Mouse (Mus musculus) embryo, embryonic 10.5 days (tissue): ENCODE results near the gene Mrap2.

Experiments used
- DNase-seq: peaks from one replicate; pipeline ENCODE4 v3.0.0-alpha.2; 2015; ENCODE audit warnings: low spot score

Mrap2 gene

DNA sequence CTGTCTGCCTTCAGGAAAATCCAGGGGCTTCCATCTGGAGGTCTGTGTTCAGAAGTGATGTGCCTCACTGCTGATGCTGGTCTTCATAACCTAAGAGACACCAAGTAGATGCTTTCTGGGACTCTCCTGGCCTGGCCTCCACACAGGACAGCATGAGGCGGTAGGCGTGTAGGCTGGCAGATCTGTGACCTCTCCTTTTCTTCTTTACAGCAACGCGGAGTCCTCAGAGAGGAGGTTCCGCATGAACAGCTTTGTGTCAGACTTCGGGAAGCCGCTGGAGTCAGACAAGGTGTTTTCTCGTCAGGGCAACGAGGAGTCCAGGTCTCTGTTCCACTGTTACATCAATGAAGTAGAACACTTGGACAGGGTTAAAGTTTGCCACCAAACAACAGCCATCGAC is 38.1 kb downstream of the Mrap2 start:
- DNase-seq: no peak

DNA sequence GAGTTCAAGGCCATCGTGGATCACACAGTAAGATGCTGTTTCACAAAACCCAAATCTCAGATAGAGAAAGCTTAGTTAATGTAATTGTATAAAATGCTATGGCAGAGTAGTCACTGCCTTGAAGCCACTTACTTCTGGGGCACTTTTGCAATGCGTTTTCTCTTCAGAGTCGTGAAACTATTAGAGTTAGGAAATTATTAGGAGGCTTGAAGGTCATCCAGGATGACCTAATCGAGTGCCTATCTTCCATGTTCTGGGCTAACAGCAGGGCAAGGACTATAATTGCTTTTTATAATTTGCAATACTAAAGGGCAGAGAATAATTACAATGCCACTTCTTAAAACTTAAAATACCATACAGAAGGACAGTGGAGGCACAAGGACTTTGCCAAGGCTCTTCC is 43.2 kb downstream of the Mrap2 start:
- DNase-seq: no peak

DNA sequence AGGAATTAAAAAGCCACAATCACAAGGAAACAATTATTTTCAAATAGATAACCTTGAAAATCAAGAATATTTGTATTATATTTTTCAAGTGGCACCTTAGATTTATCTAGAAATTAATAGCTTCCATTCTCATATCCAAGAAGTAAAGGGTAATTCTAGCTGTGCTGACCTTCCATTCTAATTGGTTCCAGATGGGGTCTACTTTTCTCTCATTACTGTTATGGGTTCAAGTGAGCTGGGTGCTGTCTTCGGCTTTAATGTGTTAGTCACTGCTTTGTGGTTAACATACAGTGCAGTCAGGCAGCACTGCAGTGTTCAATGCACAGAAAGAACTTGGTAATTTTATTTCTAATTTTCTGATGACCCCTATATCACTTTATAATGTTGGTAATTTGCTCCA is 49.6 kb downstream of the Mrap2 start:
- peak; percentile 12 for DNase-seq

DNA sequence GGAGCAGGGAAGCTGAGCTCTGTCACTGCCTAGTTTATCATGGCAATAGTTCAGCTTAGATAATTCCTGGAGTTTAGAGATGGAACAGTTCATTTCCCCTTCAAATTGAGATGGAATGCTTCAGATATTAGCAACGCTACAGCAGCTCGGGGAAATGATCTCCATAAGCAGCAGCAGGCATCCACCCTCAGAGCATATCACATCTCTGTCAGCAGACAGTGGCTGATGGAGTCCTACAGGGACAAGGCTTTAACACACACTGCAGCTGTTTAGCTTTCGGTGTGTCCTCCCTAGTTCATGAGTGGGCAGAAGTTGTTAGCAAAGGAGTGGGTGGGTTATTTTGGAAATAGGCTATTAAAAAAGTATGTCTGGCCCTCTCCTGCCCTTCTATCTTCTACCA is 53.2 kb downstream of the Mrap2 start:
- DNase-seq: no peak

DNA sequence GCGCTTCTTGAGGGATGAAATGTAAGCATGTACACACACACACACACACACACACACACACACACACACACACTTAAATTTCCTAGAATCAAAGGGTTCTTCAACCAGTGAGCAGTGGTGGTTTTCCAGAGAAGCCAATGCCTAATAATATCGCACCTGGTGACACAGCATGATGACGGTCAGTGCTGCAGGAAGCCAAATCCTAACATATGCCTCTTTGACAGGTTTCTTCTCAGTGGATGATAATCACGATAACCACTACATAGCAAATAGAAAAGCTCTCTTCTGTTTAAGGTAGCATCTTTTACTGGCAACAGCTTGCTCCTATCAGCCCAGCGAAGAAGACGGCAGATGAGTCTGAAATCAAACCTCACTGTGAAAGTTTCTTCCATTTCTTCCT is 53.9 kb downstream of the Mrap2 start:
- no peak for DNase-seq

DNA sequence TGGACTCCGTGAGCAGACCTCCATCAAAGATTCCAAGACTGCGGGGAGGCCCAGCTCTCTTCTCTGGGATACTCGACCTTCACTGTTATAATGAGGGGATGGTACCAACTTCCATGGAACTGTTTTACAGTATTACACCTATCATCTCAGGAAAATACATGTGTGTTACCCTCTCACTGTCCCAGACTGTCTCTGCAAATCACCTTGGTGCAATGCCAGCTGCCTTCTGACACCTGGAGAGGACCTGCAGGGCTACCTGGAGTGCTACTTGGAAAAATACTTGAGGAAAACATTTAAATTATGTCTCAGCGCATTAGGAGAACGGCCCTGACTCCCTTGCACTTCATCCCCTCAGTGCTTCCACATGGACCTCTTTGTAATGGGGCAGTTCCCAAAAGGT is 56.3 kb downstream of the Mrap2 start:
- DNase-seq: no peak

DNA sequence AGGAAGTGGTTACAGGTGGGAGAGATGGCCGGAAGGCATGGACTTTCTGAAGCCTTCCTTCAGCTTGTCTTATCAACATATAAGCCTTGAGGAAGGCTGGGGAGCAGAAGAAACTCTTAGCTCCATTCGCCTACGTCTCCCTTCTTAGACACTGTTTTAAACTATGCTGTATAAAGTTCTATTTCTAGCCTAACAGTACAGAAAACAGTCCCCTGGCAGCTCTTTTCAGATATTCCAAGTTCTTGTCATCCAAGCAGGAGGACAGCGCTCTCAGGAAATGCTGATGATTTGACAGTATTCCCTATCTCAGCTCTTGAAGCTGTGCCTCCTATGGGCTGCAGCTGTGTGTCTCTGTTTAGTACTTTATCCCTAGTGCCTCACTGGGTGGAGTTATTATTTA is 56.8 kb downstream of the Mrap2 start:
- no peak for DNase-seq

DNA sequence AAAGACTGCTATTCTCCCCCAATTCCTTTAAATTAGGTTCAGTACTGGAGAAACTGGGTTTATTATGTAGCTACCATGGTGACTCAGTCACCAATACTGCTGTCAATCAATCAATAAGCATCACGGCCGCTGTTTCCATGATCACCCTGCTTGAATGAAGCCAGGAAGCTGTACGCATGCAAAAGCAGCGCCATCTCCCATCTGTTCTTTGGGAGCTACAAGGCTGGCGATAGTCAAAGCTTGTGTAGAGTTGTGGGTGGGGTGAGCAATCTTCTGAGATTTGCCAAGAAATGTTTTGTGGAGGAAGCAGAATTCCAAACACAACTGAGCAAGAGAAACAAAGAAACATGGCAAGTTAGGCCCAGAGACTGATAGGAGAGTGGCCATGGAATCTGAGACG is 58.3 kb downstream of the Mrap2 start:
- DNase-seq: no peak

DNA sequence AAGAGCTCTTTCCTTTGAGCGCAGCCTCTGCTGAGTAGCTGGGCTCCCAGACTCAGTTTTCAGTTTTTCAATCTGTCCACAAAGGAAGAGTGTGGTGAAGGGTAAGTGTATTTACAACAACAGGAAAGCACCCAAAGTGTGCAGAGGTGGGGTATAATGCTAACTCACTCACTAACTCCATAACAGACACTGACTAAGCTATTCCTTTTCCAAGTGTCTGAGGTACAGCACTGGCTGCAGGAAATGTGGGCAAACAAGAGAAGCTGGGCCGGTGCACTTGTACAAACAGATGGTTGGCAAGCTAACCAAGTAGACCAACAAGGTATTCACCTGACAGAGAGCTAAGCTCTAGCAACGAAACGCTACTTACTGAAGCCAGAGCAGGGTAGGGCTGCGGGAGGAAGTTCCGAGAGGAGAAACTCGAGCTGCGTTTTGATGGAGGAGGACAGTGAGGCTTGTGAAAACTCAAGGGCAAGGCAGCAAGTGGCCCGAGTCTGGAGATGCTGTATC is 66.8 kb downstream of the Mrap2 start:
- DNase-seq: no peak

DNA sequence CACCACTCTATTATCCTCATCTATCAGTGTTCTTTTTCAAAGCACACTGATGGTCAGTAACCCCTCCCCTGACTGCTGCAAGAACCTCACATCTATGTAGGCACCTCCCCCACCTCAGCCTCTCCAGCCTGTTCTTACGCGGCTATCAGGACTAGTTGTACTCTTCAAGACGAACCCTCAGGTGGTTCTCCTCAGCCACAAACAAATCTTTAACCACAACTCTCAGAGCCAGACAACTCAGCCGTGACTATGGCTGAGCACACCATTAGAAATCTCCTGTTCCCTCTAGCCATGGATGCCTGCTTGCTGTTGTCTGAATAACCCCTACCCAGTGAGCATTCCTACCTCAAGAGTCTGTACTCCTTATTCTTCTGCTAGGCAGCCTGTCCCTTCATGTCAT is 69.1 kb downstream of the Mrap2 start:
- no peak for DNase-seq
